Mouse (Mus musculus) telencephalon, adult 2 months (tissue): Measurements from ENCODE around the gene Dock3.

ENCODE experiments used
- DNase-seq: peaks from one replicate; pipeline ENCODE4 v3.0.0-alpha.2; 2011; ENCODE audit warnings: low read depth, low spot score

The Dock3 gene

GRCm38 (mm10) chr9:107037947-107038346 lies 193.8 kb downstream of the Dock3 start:
- peak; percentile 38 for DNase-seq

- DNase-seq, result no peak
These were observed 204.1 kb downstream of the Dock3 start for GRCm38 (mm10) chr9:107027586-107027985.

DNA sequence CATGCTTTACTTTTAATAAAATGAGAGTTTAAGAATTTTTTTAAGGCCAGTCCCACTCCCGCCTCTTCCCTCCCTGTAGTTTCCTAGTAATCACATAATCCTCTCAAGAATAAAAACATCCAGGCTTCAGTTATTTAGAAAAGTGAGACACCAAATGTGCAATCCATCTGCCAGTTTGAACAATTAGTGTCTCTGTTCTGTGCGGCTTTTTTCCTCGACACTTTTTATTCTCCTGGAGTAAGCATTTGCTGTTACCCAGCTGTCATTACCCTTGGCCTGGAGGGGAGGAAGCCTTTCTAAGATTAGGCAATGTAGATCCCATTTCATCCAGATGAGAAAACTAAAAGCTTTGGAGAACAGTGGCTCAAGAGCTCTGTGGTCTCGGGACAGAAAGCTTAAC lies 221.9 kb downstream of the Dock3 start:
- DNase-seq, result peak; percentile 49

GRCm38 (mm10) chr9:107003187-107003586 lies 228.5 kb downstream of the Dock3 start:
- DNase-seq, result peak; percentile 54

GRCm38 (mm10) chr9:106970742-106971141 lies 261.0 kb downstream of the Dock3 start:
- no peak for DNase-seq

GRCm38 (mm10) chr9:106958452-106958851 lies 273.3 kb downstream of the Dock3 start:
- no peak for DNase-seq

DNA sequence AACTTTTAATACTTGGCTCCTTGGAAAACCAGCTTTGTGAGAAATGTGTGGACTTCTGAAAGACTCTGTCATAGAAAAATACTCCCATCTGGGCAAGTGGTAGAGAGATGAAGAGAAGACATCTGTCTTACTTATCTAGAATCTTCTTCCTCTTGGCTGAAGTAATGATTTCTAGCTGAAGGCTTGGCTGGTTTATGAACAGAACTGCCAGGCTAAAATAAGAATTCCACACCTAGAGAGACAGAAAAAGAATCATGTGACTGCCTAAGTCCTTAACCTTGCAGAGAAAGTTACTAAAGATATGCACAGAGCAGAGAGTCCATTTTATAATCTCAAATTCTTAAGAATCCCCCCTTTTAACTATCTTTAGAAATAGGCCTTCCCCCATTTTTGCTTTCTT lies 276.2 kb downstream of the Dock3 start:
- peak; percentile 65 for DNase-seq

GRCm38 (mm10) chr9:106934998-106935397 lies 296.7 kb downstream of the Dock3 start:
- DNase-seq, result peak; percentile 83

DNA sequence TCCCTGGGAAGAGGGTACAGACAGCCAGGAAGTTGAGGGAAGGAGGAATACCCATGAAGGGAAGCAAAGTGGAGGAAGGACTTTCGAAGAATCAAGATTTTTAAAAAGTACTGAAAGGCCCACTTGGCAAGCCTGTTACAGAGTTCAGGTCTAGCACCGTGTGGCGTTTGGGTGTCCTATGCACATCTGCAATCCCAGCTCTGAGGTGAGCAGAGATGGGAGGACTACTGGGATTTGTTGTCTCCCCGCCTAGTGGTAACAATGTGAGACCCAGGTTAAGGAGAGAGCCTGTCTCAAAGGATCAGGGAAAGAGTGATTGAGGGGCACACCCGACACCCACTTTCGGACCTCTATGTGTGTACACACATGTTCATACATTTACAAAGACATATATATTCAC lies 316.8 kb downstream of the Dock3 start:
- DNase-seq, result no peak

- no peak for DNase-seq
These were observed 317.9 kb downstream of the Dock3 start for GRCm38 (mm10) chr9:106913759-106914158.

DNA sequence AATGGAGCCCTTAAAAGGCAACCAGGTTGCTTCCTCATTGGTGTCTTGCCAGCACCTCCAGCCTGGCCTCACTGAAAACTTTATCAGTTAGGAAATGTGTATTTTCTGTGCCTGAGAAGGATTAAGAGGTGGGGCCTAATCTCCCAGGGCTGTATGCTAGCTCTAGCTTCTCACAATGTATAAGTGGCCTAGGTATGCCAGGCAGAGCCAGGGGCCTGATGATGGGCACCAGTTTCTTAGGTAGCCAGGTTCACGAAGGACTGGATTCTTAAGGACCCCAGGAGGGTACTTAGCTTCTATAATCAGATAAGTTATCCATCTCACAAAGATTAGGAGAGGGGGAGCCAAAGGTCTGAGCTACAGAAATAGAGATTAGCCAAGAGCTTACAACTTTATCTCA lies 320.1 kb downstream of the Dock3 start:
- no peak for DNase-seq

- peak; percentile 50 for DNase-seq
These were observed 323.0 kb downstream of the Dock3 start for GRCm38 (mm10) chr9:106908715-106909114.

GRCm38 (mm10) chr9:106908174-106908573 lies 323.5 kb downstream of the Dock3 start:
- DNase-seq, result no peak

DNA sequence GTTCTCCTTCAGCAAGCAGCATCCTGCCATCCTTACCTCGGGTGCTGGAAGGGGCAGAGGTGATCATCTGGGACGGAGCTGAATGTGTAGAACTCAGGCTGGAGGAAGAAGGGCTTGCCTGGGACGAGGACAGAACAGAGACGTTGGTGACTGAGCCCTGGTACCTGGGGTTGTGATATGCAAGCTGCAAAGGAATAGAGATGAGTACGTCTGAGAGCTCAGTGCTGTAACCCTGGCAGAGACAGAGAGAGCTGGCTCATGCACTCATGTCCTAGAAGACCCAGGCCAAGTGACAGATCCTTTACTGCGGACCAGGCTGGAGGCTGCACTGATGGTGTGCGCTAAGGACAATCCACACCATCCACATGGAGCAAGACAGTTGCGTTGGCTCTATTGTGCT lies 325.1 kb downstream of the Dock3 start:
- no peak for DNase-seq

GRCm38 (mm10) chr9:106903791-106904134 lies 327.9 kb downstream of the Dock3 start:
- DNase-seq, result peak; percentile 54

DNA sequence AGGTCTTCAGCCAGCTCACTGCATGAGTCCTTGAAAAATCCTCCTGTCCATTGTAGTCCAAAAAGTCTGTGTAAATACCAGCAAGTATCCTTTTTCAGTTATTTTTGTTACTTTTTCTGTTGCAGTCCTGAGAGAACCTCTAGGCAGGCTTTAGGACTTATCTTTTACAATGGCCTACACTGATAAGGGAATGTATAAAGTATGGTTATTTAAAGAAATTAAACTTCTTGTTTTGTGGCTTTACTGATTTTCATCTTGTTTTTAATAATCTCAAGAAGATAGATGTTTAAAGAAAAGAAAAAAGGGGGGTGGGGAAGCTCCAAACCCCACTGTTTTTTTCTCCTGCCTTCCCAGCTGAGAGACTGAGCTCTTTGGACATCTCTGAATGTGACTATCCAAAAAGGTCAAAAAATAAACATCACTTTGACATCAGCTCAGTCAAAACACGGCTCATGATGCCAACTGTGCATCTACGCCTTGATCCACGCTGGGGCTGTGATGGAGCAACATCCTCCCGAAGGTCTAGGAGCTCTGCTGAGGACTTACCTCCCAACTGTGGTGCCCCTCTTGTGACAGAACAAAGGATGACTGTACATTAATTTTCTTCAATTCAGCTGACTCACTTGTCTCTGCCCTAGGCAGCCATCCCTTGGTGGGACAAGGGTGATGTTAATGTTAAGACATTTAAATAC lies 328.5 kb downstream of the Dock3 start:
- DNase-seq, result no peak

DNA sequence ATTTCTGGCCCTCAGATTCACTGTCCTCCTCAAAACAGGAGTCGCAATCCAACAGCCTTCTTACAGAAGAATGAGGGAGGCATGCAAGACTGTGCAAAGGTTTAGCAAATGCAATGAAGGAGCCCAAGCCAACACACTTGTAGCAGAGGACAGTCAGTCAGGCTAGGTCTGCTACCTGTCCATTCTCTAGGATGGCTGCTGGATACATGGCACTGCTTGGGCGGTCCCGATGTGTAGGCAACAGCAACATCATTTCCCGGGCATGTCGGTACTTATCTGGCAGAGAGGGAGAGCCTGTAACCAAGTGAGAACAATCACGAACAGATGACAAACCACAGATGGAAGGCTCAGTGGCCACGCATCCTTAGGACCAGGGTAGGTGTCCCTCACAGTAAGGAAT lies 330.1 kb downstream of the Dock3 start:
- DNase-seq, result no peak

- no peak for DNase-seq
These were observed 332.8 kb downstream of the Dock3 start for GRCm38 (mm10) chr9:106898901-106899300.

DNA sequence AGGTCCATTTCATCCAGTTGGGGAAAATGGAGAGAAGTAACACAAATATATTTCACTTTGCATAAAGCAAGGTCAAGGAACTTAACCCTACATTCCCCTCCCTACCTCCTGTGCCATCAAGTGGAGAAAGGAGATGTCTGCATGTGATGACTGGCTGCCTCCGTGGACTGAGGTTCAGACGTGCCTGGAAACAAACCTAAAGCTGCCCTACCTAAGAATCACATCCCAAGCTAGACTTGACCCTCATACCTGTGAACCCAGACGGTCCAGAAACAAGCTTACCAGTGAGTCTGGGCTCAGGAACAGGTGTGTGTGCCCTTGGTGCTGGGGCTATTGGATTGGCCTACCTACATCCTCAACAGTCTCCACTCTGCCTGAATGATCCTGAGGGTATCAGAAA lies 338.4 kb downstream of the Dock3 start:
- DNase-seq, result no peak

DNA sequence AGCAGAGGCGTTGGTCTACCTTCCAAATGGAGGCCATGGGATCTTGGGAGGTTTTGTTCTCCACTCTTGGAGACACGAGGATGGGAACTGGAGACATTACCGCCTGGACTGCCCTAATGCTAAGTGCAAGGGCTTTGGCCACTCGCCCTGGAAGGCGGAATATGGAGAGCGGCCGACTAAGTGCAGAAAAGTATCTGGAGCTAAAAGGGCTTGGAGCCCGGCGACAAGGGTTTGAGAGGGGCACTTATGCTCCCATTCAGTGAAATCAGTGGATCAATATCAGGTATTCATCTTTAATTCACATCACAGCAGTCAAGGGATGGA lies 339.2 kb downstream of the Dock3 start:
- DNase-seq, result no peak

- DNase-seq, result peak; percentile 98
These were observed 339.7 kb downstream of the Dock3 start, which contains the start of gene Manf for GRCm38 (mm10) chr9:106891829-106892551. Gene Manf (minus strand): TSS chr9:106891979.

DNA sequence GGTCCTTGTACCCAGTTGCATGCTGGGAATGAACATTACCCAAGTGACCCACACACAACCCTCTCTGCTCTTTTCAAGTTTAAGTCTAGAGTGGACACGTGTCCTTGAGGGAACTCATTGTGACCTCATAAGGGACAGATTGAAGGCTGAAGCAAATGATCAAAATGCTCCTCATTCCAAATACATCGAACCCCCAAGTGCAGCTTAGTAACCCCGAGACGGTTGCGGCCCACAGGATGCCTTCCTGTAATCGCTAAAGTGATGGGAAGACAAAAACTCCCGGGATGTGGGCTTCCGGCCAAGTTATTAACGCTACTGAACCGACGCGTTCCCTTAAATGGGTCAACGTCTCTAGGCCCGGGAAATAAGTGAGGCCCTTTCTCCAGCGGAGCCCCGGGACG lies 340.4 kb downstream of the Dock3 start:
- no peak for DNase-seq

- no peak for DNase-seq
These were observed 341.0 kb downstream of the Dock3 start for GRCm38 (mm10) chr9:106890496-106891240.
